Mouse (Mus musculus): ENCODE results near the gene Ch25h. TPM values are rescaled to one million over a fixed set of nuclear protein-coding genes. Genes with fewer than 3 reads are reported as not detected.
A peak's percentile ranks its signal among the peaks of the same experiment; 100 is the strongest.

The Ch25h gene
- total and polyA plus RNA-seq, 2 experiments, result 0.22 TPM; not detected in 1

- WGBS, result 90% methylated on average over 4 of the region's 4 CpGs
- peaks cover 34% of the 10 kb centered on the region for H3K36me3 ChIP-seq (ENCODE audit: control insufficient read depth, insufficient read depth, low read length)
- H3K9ac ChIP-seq (ENCODE audit: low read depth, low read length), result no peak overlapping the region
- TF ChIP-seq POLR2A (IDR thresholded peaks at IDR 0.05; ENCODE audit: extremely low read depth, insufficient read depth, low read length) (no peak), CTCF (IDR thresholded peaks at IDR 0.05; ENCODE audit: low read depth, low read length) (no peak)
- no peak for DNase-seq (ENCODE audit: extremely low read depth, low read depth, low spot score)
- no peaks in the 10 kb centered on the region for H3K79me2 ChIP-seq (ENCODE audit: control insufficient read depth, insufficient read depth, low read length)
- H3K4me1 ChIP-seq (ENCODE audit: control insufficient read depth, insufficient read depth, low read length), result peaks cover 19% of the 10 kb centered on the region
- no peak overlapping the region for H3K4me3 ChIP-seq (ENCODE audit: insufficient read depth, low read depth, low read length)
- H3K27ac ChIP-seq (replicated peaks; ENCODE audit: insufficient read depth, low read depth, low read length), result no peak overlapping the region
- H3K27me3 ChIP-seq (ENCODE audit: control insufficient read depth, insufficient read depth, low read length), result no peaks in the 10 kb centered on the region
Observed at GRCm38 (mm10) chr19:34493859-34494258, 18.9 kb upstream of the Ch25h start.

DNA sequence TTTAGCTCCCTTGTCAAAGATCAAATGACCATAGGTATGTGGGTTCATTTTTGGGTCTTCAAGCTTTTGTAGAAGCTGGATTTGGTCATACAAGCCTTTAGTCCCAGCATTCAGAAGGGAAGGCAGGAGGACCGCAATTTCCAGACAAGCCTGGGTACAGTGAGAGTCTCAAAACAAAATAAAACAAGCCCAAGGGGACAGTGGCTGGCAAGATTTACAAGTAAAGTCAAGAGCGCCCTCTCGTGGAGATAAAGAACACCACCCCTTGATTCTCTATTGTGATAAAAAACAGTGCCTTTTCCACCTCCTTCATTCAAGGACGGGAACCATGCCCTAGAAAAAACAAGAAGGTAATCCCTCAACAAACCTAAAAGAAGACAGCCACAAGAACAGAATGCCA lies 8.6 kb upstream of the Ch25h start:
- Histone ChIP-seq H3K79me2 (ENCODE audit: control insufficient read depth, insufficient read depth, low read length) (no peaks in the 10 kb centered on the region), H3K36me3 (ENCODE audit: control insufficient read depth, insufficient read depth, low read length) (no peaks in the 10 kb centered on the region), H3K4me1 (ENCODE audit: control insufficient read depth, insufficient read depth, low read length) (no peaks in the 10 kb centered on the region), H3K4me3 (ENCODE audit: insufficient read depth, low read depth, low read length) (no peak overlapping the region), H3K27me3 (ENCODE audit: control insufficient read depth, insufficient read depth, low read length) (no peaks in the 10 kb centered on the region), H3K27ac (replicated peaks; ENCODE audit: insufficient read depth, low read depth, low read length) (no peak overlapping the region), H3K9ac (ENCODE audit: low read depth, low read length) (no peak overlapping the region)
- DNase-seq (ENCODE audit: extremely low read depth, low read depth, low spot score), result peak; percentile 57
- TF ChIP-seq POLR2A (IDR thresholded peaks at IDR 0.05; ENCODE audit: extremely low read depth, insufficient read depth, low read length), result no peak
- TF ChIP-seq CTCF (IDR thresholded peaks at IDR 0.05; ENCODE audit: low read depth, low read length), result peak; percentile 51
- WGBS, result 14% methylated on average over 4 of the region's 4 CpGs

DNA sequence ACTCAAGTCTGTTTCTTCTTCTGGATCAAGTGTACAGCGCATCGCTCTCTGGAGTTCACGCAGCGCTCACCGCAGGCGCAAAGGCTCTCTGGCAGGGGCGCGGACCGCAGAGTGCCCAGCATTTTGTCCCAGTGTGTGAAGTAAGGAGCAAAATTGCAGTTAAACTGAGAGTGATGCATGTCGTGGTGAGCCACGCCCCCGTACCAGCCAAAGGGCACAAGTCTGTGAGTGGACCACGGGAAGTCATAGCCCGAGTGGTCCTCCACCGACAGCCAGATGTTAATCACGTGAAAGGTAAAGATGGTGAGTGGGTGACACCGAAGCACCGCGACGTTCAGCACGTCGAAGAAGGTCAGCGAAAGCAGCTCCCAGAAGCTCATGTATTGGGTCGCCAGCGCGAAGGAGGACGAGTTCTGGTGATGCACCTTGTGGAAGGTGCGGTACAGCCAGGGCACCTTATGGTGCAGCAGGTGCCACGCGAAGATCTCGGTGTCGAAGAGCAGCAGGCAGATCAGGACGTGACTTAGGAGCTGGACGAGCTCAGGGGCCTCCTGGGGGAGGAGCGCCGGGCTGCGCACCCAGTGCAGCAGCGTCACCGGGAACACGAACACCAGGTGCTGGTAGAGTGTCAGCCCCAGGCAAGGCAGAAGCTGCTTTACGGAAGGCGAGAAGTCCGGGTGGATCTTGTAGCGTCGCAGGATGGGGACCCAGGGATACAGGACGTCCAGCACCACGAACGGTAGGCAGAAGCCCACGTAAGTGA lies 555 bp downstream of the Ch25h start:
- DNase-seq (ENCODE audit: extremely low read depth, low read depth, low spot score), result no peak
- Histone ChIP-seq H3K79me2 (ENCODE audit: control insufficient read depth, insufficient read depth, low read length) (no peaks in the 10 kb centered on the region), H3K4me3 (ENCODE audit: insufficient read depth, low read depth, low read length) (peak overlapping the region; percentile 45), H3K4me1 (ENCODE audit: control insufficient read depth, insufficient read depth, low read length) (peaks cover 6% of the 10 kb centered on the region; the same call in 1 of the 2 replicates), H3K27me3 (ENCODE audit: control insufficient read depth, insufficient read depth, low read length) (peaks cover 6% of the 10 kb centered on the region), H3K36me3 (ENCODE audit: control insufficient read depth, insufficient read depth, low read length) (no peaks in the 10 kb centered on the region), H3K27ac (replicated peaks; ENCODE audit: insufficient read depth, low read depth, low read length) (no peak overlapping the region), H3K9ac (ENCODE audit: low read depth, low read length) (no peak overlapping the region; the same call in 1 of the 2 replicates)
- 13% methylated on average over 49 of the region's 49 CpGs for WGBS
- no peak for TF ChIP-seq POLR2A (IDR thresholded peaks at IDR 0.05; ENCODE audit: extremely low read depth, insufficient read depth, low read length)

DNA sequence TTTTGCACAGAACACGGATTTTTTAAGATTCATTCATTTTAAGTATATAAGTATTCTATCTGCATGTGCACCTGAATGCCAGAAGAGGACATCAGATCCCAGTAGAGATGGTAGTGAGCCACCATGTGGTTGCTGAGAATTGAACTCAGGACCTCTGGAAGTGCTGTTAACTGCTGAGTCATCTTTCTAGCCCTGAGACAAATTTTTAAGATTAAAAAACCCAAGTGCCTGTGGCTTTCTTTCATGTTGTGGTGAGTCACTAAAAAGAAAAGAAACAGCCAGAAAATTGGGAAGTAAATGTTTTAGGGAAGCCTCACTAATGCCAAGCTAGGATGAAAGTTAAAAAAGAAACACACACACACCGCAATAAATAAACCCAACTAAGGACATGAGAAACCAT lies 3.3 kb downstream of the Ch25h start:
- no peaks in the 10 kb centered on the region for H3K79me2 ChIP-seq (ENCODE audit: control insufficient read depth, insufficient read depth, low read length)
- H3K36me3 ChIP-seq (ENCODE audit: control insufficient read depth, insufficient read depth, low read length), result no peaks in the 10 kb centered on the region
- no peak overlapping the region for H3K27ac ChIP-seq (replicated peaks; ENCODE audit: insufficient read depth, low read depth, low read length)
- no peak for DNase-seq (ENCODE audit: extremely low read depth, low read depth, low spot score)
- 89% methylated on average over 2 of the region's 2 CpGs for WGBS
- peaks cover 6% of the 10 kb centered on the region for H3K27me3 ChIP-seq (ENCODE audit: control insufficient read depth, insufficient read depth, low read length)
- peaks cover 6% of the 10 kb centered on the region; the same call in 1 of the 2 replicates for H3K4me1 ChIP-seq (ENCODE audit: control insufficient read depth, insufficient read depth, low read length)
- H3K4me3 ChIP-seq (ENCODE audit: insufficient read depth, low read depth, low read length), result no peak overlapping the region
- TF ChIP-seq CTCF (IDR thresholded peaks at IDR 0.05; ENCODE audit: low read depth, low read length), result no peak
- no peak for TF ChIP-seq POLR2A (IDR thresholded peaks at IDR 0.05; ENCODE audit: extremely low read depth, insufficient read depth, low read length)
- H3K9ac ChIP-seq (ENCODE audit: low read depth, low read length), result no peak overlapping the region

DNA sequence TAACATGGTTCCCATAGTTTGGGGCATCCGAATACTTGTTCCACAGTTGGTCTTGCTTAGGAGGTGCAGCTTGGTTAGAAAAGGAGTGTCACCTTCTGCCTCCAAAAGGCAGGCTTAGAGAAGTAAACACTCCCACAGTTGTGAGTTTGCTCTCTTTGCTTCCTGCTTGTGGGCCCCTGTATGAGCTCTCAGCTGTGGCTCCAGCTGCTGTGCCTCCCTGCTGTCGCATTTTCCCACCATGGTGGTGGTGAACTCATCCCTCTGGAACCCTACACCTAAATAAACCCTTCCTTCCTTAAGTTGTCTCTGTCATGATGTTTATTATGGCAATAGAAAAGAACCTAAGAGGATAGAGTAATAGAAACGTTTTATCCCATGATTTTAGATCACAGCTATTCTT lies 6.2 kb downstream of the Ch25h start:
- Histone ChIP-seq H3K36me3 (ENCODE audit: control insufficient read depth, insufficient read depth, low read length) (no peaks in the 10 kb centered on the region), H3K79me2 (ENCODE audit: control insufficient read depth, insufficient read depth, low read length) (no peaks in the 10 kb centered on the region), H3K9ac (ENCODE audit: low read depth, low read length) (no peak overlapping the region), H3K4me1 (ENCODE audit: control insufficient read depth, insufficient read depth, low read length) (no peaks in the 10 kb centered on the region), H3K27ac (replicated peaks; ENCODE audit: insufficient read depth, low read depth, low read length) (no peak overlapping the region), H3K4me3 (ENCODE audit: insufficient read depth, low read depth, low read length) (no peak overlapping the region), H3K27me3 (ENCODE audit: control insufficient read depth, insufficient read depth, low read length) (no peaks in the 10 kb centered on the region)
- TF ChIP-seq CTCF (IDR thresholded peaks at IDR 0.05; ENCODE audit: low read depth, low read length) (no peak), POLR2A (IDR thresholded peaks at IDR 0.05; ENCODE audit: extremely low read depth, insufficient read depth, low read length) (no peak)
- 66% methylated on average over 3 of the region's 3 CpGs for WGBS
- DNase-seq (ENCODE audit: extremely low read depth, low read depth, low spot score), result no peak

DNA sequence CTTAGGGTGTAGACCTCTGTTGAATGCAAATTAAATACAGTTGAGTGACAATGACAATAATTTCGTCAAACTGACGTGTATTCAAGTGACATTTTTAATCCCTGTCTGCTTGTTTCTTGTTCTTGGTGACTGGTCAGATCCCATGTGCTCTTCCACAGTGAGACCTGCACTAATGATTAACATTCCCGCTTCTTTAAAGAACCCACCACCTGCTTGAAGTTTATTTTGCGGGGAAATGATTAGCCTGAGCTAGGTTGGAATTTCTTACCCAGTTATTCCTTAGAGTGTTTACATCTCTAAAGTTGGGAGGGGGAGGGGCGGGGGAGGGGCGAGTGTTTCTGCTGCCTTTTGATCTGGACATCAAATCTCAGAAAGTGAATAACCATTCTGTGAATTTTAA lies 6.7 kb downstream of the Ch25h start:
- Histone ChIP-seq H3K4me1 (ENCODE audit: control insufficient read depth, insufficient read depth, low read length) (no peaks in the 10 kb centered on the region), H3K27me3 (ENCODE audit: control insufficient read depth, insufficient read depth, low read length) (no peaks in the 10 kb centered on the region), H3K27ac (replicated peaks; ENCODE audit: insufficient read depth, low read depth, low read length) (no peak overlapping the region), H3K79me2 (ENCODE audit: control insufficient read depth, insufficient read depth, low read length) (no peaks in the 10 kb centered on the region), H3K9ac (ENCODE audit: low read depth, low read length) (no peak overlapping the region), H3K36me3 (ENCODE audit: control insufficient read depth, insufficient read depth, low read length) (no peaks in the 10 kb centered on the region), H3K4me3 (ENCODE audit: insufficient read depth, low read depth, low read length) (no peak overlapping the region)
- TF ChIP-seq POLR2A (IDR thresholded peaks at IDR 0.05; ENCODE audit: extremely low read depth, insufficient read depth, low read length) (no peak), CTCF (IDR thresholded peaks at IDR 0.05; ENCODE audit: low read depth, low read length) (no peak)
- no peak for DNase-seq (ENCODE audit: extremely low read depth, low read depth, low spot score)
- 43% methylated on average over 6 of the region's 6 CpGs for WGBS

All from liver, adult 2 months (tissue).